Mouse (Mus musculus): ENCODE measurements at regions not wholly inside any gene's neighbourhood (a gene's known extent, or its start where the extent isn't known, plus 50 kb on each side); places are given as distances from the start of the nearest gene placed in this dataset.

- DNase-seq, result no peak
Observed at GRCm38 (mm10) chr14:24631994-24632393, 145.1 kb downstream of the Rps24 start.

GRCm38 (mm10) chr14:24641853-24642252, 154.9 kb downstream of the Rps24 start:
- no peak for DNase-seq

- no peak for DNase-seq
Observed at GRCm38 (mm10) chr14:24644117-24644808, 157.3 kb downstream of the Rps24 start.

- peak; percentile 16 for DNase-seq
Observed at GRCm38 (mm10) chr14:24646239-24646848, 159.4 kb downstream of the Rps24 start.

GRCm38 (mm10) chr14:24647722-24648121, 160.8 kb downstream of the Rps24 start:
- no peak for DNase-seq

GRCm38 (mm10) chr14:24650195-24650901, 163.4 kb downstream of the Rps24 start:
- DNase-seq, result no peak

GRCm38 (mm10) chr14:24650902-24651270, 164.0 kb downstream of the Rps24 start:
- DNase-seq, result no peak

- DNase-seq, result no peak
Observed at GRCm38 (mm10) chr14:24652591-24652990, 165.7 kb downstream of the Rps24 start.

GRCm38 (mm10) chr14:24655580-24655979, 168.7 kb downstream of the Rps24 start:
- peak; percentile 8 for DNase-seq

GRCm38 (mm10) chr14:24661797-24662196, 174.9 kb downstream of the Rps24 start:
- DNase-seq, result no peak

- no peak for DNase-seq
Observed at GRCm38 (mm10) chr14:24665210-24665609, 178.3 kb downstream of the Rps24 start.

Data from adrenal gland, postnatal 14 days (tissue).